Mouse (Mus musculus) hindbrain, embryonic 14.5 days (tissue): ENCODE results near the gene Pfdn4. TPM values are rescaled to one million over a fixed set of nuclear protein-coding genes. Genes with fewer than 3 reads are reported as not detected.
A peak's percentile ranks its signal among the peaks of the same experiment; 100 is the strongest.

ENCODE experiments used
- ATAC-seq: fragments of 200-750 bp; cut with Nextera tagmentation; 2 replicates; pipeline ENCODE4 v1.8.0; 2017; ENCODE audit warnings: moderate number of reproducible peaks, mild to moderate bottlenecking, moderate TSS enrichment, moderate library complexity; ENCODE audit not compliant: low FRiP score
- DNase-seq: peaks from one replicate; pipeline ENCODE4 v3.0.0-alpha.2; 2015; ENCODE audit warnings: low spot score
- H3K27ac ChIP-seq: fragments of 300-500 bp; sonication (generic); 2 replicates; pipeline ENCODE4 v1.5.1; 2014; ENCODE audit warnings: mild to moderate bottlenecking, moderate library complexity
- H3K27me3 ChIP-seq: fragments of 300-500 bp; sonication (generic); 2 replicates; pipeline ENCODE4 v1.6.1; 2014; ENCODE audit warnings: mild to moderate bottlenecking, low read length, mixed read lengths; ENCODE audit not compliant: control insufficient read depth, insufficient read depth
- H3K36me3 ChIP-seq: fragments of 300-500 bp; sonication (generic); replicated peaks from 2 replicates; pipeline ENCODE4 v1.6.1; 2014; ENCODE audit not compliant: control insufficient read depth, insufficient read depth
- H3K4me1 ChIP-seq: fragments of 300-500 bp; sonication (generic); replicated peaks from 2 replicates; pipeline ENCODE4 v1.6.1; 2014; ENCODE audit warnings: antibody characterized with exemption, low read length, mixed read lengths; ENCODE audit not compliant: control insufficient read depth, insufficient read depth
- H3K4me2 ChIP-seq: fragments of 300-500 bp; sonication (generic); replicated peaks from 2 replicates; pipeline ENCODE4 v1.6.1; 2014; ENCODE audit warnings: mild to moderate bottlenecking, moderate library complexity
- H3K4me3 ChIP-seq: fragments of 300-500 bp; sonication (generic); replicated peaks from 2 replicates; pipeline ENCODE4 v1.5.1; 2014; ENCODE audit warnings: mild to moderate bottlenecking, low read length
- H3K9ac ChIP-seq: fragments of 300-500 bp; sonication (generic); 2 replicates; pipeline ENCODE4 v1.6.1; 2014
- H3K9me3 ChIP-seq: fragments of 300-500 bp; sonication (generic); 2 replicates; pipeline ENCODE4 v1.6.1; 2016; ENCODE audit warnings: low read length; ENCODE audit not compliant: control insufficient read depth
- WGBS: fragments of 180-500 bp; shearing (Covaris S2); extraction: QIAGEN DNeasy Blood & Tissue Kit; methylation state at CpG from one replicate; pipeline ENCODE4 v1.1.7; 2014; 5-methylcytosine and 5-hydroxymethylcytosine counted together
- polyA plus RNA-seq: library from polyadenylated mRNA; unstranded; fragments of >200 nt; fragmentation: Nextera tagmentation; extraction: Ambion mirVana; gene quantifications from 2 replicates; pipeline ENCODE4 v1.2.1, GENCODE M21; 2014

Gene Pfdn4
- polyA plus RNA-seq, 1 experiment from 2014 or later, result 148 TPM

- Histone ChIP-seq H3K36me3 (no peaks in the 10 kb centered on the region), H3K27ac (no peak overlapping the region), H3K4me3 (no peak overlapping the region), H3K4me1 (no peaks in the 10 kb centered on the region), H3K4me2 (no peak overlapping the region), H3K27me3 (no peaks in the 10 kb centered on the region), H3K9ac (no peak overlapping the region), H3K9me3 (no peaks in the 10 kb centered on the region)
- peak; percentile 62; the same call in 1 of the 2 replicates for ATAC-seq
- DNase-seq, result no peak
Observed at GRCm38 (mm10) chr2:170535841-170536240, 39.6 kb downstream of the Pfdn4 start.

DNA sequence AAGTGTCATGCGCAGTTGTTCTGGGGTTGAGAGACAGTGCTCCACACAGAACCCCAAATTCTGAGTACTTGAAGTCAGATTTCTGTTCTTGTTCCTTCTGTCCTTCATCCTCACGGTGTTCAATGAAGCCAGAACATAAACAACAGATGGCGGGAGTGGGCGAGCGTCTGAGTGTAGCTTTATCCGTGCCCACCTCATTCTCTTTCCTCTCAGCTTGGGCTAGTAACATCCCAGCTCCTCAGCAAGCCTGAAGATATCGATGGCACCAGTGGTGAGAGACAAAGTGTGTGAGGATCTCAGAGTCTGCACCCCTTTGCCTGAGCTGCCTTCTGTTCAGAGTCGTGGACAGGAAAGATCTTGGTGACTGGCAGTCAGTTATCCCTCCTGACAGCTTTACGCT, 43.0 kb downstream of the Pfdn4 start:
- DNase-seq, result no peak
- H3K4me3 ChIP-seq, result no peak overlapping the region
- no peaks in the 10 kb centered on the region for H3K27me3 ChIP-seq
- no peak overlapping the region for H3K27ac ChIP-seq
- H3K4me2 ChIP-seq, result no peak overlapping the region
- no peaks in the 10 kb centered on the region for H3K9me3 ChIP-seq
- ATAC-seq, result no peak
- H3K9ac ChIP-seq, result no peak overlapping the region
- no peaks in the 10 kb centered on the region for H3K4me1 ChIP-seq
- WGBS, result 83% methylated on average over 9 of the region's 9 CpGs
- H3K36me3 ChIP-seq, result no peaks in the 10 kb centered on the region

GRCm38 (mm10) chr2:170543625-170544024, 47.4 kb downstream of the Pfdn4 start:
- no peak for ATAC-seq
- no peaks in the 10 kb centered on the region for H3K4me1 ChIP-seq
- H3K27ac ChIP-seq, result no peak overlapping the region
- H3K36me3 ChIP-seq, result no peaks in the 10 kb centered on the region
- DNase-seq, result no peak
- no peaks in the 10 kb centered on the region for H3K9me3 ChIP-seq
- no peak overlapping the region for H3K4me3 ChIP-seq
- 93% methylated on average over 5 of the region's 5 CpGs for WGBS
- no peak overlapping the region for H3K4me2 ChIP-seq
- no peak overlapping the region for H3K9ac ChIP-seq
- no peaks in the 10 kb centered on the region for H3K27me3 ChIP-seq

DNA sequence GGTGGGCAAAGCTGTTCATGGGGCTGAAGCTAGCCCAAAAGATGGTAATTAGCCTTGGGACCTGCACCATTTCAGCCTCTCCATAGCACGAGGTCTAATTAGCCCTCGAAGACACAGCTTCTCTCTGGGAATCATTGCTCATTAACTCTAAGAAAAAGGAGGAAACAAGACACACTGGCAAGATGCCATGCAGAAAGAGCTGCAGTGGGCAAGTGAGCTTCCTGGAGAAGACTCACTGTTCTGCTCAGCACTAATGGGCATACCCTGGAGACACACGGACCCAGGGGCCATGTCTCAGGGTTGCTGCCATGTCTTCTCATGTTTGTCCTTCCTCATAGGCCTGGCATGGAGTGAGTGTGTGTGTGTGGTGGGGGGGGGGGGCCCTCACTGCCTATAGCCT, 47.9 kb downstream of the Pfdn4 start:
- H3K4me1 ChIP-seq, result no peaks in the 10 kb centered on the region
- no peak overlapping the region for H3K27ac ChIP-seq
- H3K4me2 ChIP-seq, result no peak overlapping the region
- H3K36me3 ChIP-seq, result no peaks in the 10 kb centered on the region
- ATAC-seq, result no peak
- no peaks in the 10 kb centered on the region for H3K27me3 ChIP-seq
- no peaks in the 10 kb centered on the region for H3K9me3 ChIP-seq
- no peak for DNase-seq
- H3K9ac ChIP-seq, result no peak overlapping the region
- no peak overlapping the region for H3K4me3 ChIP-seq
- WGBS, result 62% methylated on average over 3 of the region's 3 CpGs

GRCm38 (mm10) chr2:170544950-170545349, 48.7 kb downstream of the Pfdn4 start:
- Histone ChIP-seq H3K27ac (no peak overlapping the region), H3K36me3 (no peaks in the 10 kb centered on the region), H3K4me2 (no peak overlapping the region), H3K9ac (no peak overlapping the region), H3K27me3 (no peaks in the 10 kb centered on the region), H3K9me3 (no peaks in the 10 kb centered on the region), H3K4me3 (no peak overlapping the region), H3K4me1 (no peaks in the 10 kb centered on the region)
- no peak for DNase-seq
- WGBS, result 91% methylated on average over 7 of the region's 7 CpGs
- ATAC-seq, result no peak

DNA sequence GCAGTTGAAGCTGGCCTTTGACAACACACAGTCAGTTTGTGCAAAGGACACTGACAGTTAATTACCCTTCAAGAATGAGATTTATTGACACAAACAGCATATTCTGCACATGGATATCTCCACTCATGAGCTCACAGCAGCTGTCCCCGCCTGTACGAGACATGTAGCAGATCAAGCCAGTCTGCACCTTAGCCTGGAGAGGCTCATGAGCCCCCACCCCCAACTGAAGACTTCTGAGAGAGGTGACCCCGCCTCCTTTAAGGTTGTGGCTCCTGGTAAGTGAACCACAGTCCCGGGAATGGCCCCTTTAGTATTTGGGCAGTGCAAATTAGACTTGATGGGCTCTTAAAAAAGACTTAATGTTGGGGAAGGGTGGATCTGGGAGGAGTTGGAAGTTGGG, 49.5 kb downstream of the Pfdn4 start:
- H3K27me3 ChIP-seq, result no peaks in the 10 kb centered on the region
- H3K4me3 ChIP-seq, result no peak overlapping the region
- H3K36me3 ChIP-seq, result no peaks in the 10 kb centered on the region
- 68% methylated on average over 4 of the region's 4 CpGs for WGBS
- ATAC-seq (no peak), DNase-seq (no peak)
- no peak overlapping the region for H3K27ac ChIP-seq
- H3K9ac ChIP-seq, result no peak overlapping the region
- no peaks in the 10 kb centered on the region for H3K4me1 ChIP-seq
- H3K9me3 ChIP-seq, result no peaks in the 10 kb centered on the region
- no peak overlapping the region for H3K4me2 ChIP-seq

GRCm38 (mm10) chr2:170547526-170547925, 51.3 kb downstream of the Pfdn4 start:
- Histone ChIP-seq H3K9ac (no peak overlapping the region), H3K27ac (no peak overlapping the region), H3K9me3 (no peaks in the 10 kb centered on the region), H3K4me3 (no peak overlapping the region), H3K27me3 (no peaks in the 10 kb centered on the region), H3K36me3 (no peaks in the 10 kb centered on the region), H3K4me1 (peaks cover 10% of the 10 kb centered on the region; the same call in 1 of the 2 replicates), H3K4me2 (no peak overlapping the region)
- ATAC-seq (no peak), DNase-seq (no peak)
- WGBS, result 19% methylated on average over 6 of the region's 6 CpGs

- no peak overlapping the region for H3K9ac ChIP-seq
- DNase-seq (no peak), ATAC-seq (no peak)
- H3K27me3 ChIP-seq, result no peaks in the 10 kb centered on the region
- H3K4me1 ChIP-seq, result peaks cover 12% of the 10 kb centered on the region; the same call in 1 of the 2 replicates
- H3K9me3 ChIP-seq, result no peaks in the 10 kb centered on the region
- 39% methylated on average over 4 of the region's 4 CpGs for WGBS
- H3K36me3 ChIP-seq, result no peaks in the 10 kb centered on the region
- H3K4me2 ChIP-seq, result no peak overlapping the region
- no peak overlapping the region for H3K27ac ChIP-seq
- no peak overlapping the region for H3K4me3 ChIP-seq
Observed at GRCm38 (mm10) chr2:170548046-170548445, 51.8 kb downstream of the Pfdn4 start.

- WGBS, result 76% methylated on average over 2 of the region's 2 CpGs
- no peaks in the 10 kb centered on the region for H3K9me3 ChIP-seq
- no peak for DNase-seq
Observed at GRCm38 (mm10) chr2:170549146-170549545, 52.9 kb downstream of the Pfdn4 start.

GRCm38 (mm10) chr2:170550240-170550639, 54.0 kb downstream of the Pfdn4 start:
- Histone ChIP-seq H3K9ac (no peak overlapping the region), H3K27me3 (no peaks in the 10 kb centered on the region), H3K9me3 (no peaks in the 10 kb centered on the region), H3K4me2 (no peak overlapping the region), H3K36me3 (no peaks in the 10 kb centered on the region), H3K27ac (no peak overlapping the region), H3K4me3 (no peak overlapping the region), H3K4me1 (peaks cover 12% of the 10 kb centered on the region; the same call in 1 of the 2 replicates)
- peak; percentile 84 for DNase-seq
- WGBS, result 29% methylated on average over 5 of the region's 5 CpGs
- ATAC-seq, result peak; percentile 56

More at GRCm38 (mm10) chr2:170549146-170549545, 52.9 kb downstream of the Pfdn4 start:
- Histone ChIP-seq H3K27ac (no peak overlapping the region), H3K9ac (no peak overlapping the region), H3K4me1 (peaks cover 12% of the 10 kb centered on the region; the same call in 1 of the 2 replicates), H3K4me3 (no peak overlapping the region), H3K4me2 (no peak overlapping the region), H3K27me3 (no peaks in the 10 kb centered on the region), H3K36me3 (no peaks in the 10 kb centered on the region)
- ATAC-seq, result no peak
